Mouse (Mus musculus) C2C12 (cell line): ENCODE data around the gene Mfsd4a. TPM values are rescaled to one million over a fixed set of nuclear protein-coding genes. Genes with fewer than 3 reads are reported as not detected.
A peak's percentile ranks its signal among the peaks of the same experiment; 100 is the strongest.

Source experiments
- H3K27me3 ChIP-seq: one replicate; pipeline ENCODE4 v1.6.1; 2011; ENCODE audit not compliant: control insufficient read depth, insufficient read depth, insufficient read length
- H3K36me3 ChIP-seq: one replicate; pipeline ENCODE4 v1.6.1; 2011; ENCODE audit not compliant: control insufficient read depth, insufficient read depth
- H3K4me3 ChIP-seq: one replicate; pipeline ENCODE4 v1.5.1; 2011; ENCODE audit warnings: mild to moderate bottlenecking, control low read depth; ENCODE audit not compliant: poor library complexity, insufficient read depth, severe bottlenecking
- H3K79me2 ChIP-seq: one replicate; pipeline ENCODE4 v1.6.1; 2011; ENCODE audit not compliant: control insufficient read depth, insufficient read depth
- H3K79me3 ChIP-seq: one replicate; pipeline ENCODE4 v1.6.1; 2011; ENCODE audit warnings: low read depth, control low read depth
- H3ac ChIP-seq: one replicate; pipeline ENCODE3; 2011; ENCODE audit warnings: low read depth; ENCODE audit not compliant: control insufficient read depth, insufficient read length
- CEBPB ChIP-seq: IDR thresholded peaks from one replicate; pipeline ENCODE4 v1.6.1; 2011; ENCODE audit warnings: low read depth, mild to moderate bottlenecking, control low read depth, moderate library complexity
- CTCF ChIP-seq: IDR thresholded peaks from one replicate; pipeline ENCODE4 v1.5.1; 2011; ENCODE audit not compliant: control insufficient read depth, insufficient read depth, insufficient read length
- FOSL1 ChIP-seq: IDR thresholded peaks from one replicate; pipeline ENCODE4 v1.8.0; 2011; ENCODE audit warnings: mild to moderate bottlenecking, low read length; ENCODE audit not compliant: poor library complexity, insufficient read depth, severe bottlenecking
- MAX ChIP-seq: IDR thresholded peaks from one replicate; pipeline ENCODE4 v1.6.1; 2011; ENCODE audit warnings: mild to moderate bottlenecking, control low read depth
- MYOD1 ChIP-seq: IDR thresholded peaks from one replicate; pipeline ENCODE4 v1.6.1; 2011; ENCODE audit warnings: low read depth; ENCODE audit not compliant: control insufficient read depth, insufficient read length
- MYOG ChIP-seq: IDR thresholded peaks from one replicate; pipeline ENCODE4 v1.6.1; 2011; ENCODE audit not compliant: control insufficient read depth, insufficient read length; ENCODE audit errors: extremely low read depth
- USF1 ChIP-seq: IDR thresholded peaks from one replicate; pipeline ENCODE4 v1.6.1; 2011; ENCODE audit warnings: low read depth, mild to moderate bottlenecking, control low read depth, moderate library complexity
- polyA plus RNA-seq: library from polyadenylated mRNA; unstranded; fragments of >200 nt; fragmentation: generic; extraction: Trizol; gene quantifications from one replicate; pipeline ENCODE4 v1.2.1, GENCODE M21; 2012; ENCODE audit warnings: missing spikeins

Mfsd4a gene
- polyA plus RNA-seq, 1 experiment = 7.8 TPM

DNA sequence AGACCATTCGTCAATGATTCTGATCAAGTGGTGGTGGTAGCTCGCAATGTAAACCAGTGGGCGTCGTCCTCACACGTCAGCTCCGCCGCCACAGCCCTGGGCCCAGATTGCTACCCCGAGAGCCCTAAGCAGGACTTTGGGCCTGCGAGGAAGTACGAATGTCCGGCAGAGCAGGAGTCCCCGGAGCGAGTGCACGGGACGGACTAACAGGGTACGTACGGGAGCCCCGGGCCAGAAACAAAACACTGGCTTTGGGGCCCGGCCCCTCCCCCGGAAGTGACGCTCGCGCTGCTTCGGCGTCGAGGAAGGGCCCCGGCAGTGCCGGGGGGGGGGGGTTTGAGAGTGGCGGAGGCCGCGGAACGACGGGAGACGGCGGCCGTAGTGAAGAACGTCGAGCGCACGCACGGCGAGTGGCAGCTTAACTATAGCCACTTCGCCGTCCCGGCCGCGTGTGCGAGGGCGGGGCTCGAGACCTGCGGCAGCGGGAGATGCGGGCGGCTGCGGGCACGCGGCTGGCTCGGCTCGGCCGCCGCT, 60.5 kb downstream of the Mfsd4a start, which contains the start of gene Elk4:
Gene Elk4, plus strand, starts transcription at position 326 of the 534 bp plus-strand sequence.
- peaks cover 43% of the 10 kb centered on the region for H3K79me2 ChIP-seq
- H3K4me3 ChIP-seq = peak within 1 kb of the TSS; percentile 52
- H3ac ChIP-seq = peak within 1 kb of the TSS; percentile 96
- no peaks in the 10 kb centered on the region for H3K36me3 ChIP-seq
- TF ChIP-seq MYOG = no peak
- TF ChIP-seq MYOD1 = no peak
- TF ChIP-seq MAX = peak; percentile 66
- no peak for TF ChIP-seq CEBPB
- TF ChIP-seq FOSL1 = no peak
- H3K27me3 ChIP-seq = no peaks in the 10 kb centered on the region
- H3K79me3 ChIP-seq = peaks cover 33% of the 10 kb centered on the region

DNA sequence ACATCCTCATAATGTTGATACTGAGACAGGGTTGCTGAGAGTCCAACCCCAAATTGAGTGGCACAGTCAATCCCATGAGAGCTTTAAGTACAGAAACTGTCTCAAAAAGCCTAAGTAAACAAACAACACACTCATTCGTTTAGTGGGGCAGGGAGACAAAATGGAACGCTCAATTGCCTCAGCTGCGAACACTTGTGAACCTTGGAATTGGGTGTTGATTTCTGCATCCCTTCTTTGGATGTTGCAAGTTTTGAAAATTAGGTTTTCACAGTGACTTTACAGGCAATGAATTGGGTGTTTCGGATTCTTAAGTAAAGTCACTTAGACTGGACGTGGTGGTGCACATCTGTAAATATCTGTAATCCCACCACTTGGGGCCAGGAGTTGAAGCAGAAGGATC, 61.1 kb downstream of the Mfsd4a start:
- Histone ChIP-seq H3K4me3 (no peak overlapping the region), H3K79me2 (peaks cover 37% of the 10 kb centered on the region), H3K27me3 (no peaks in the 10 kb centered on the region), H3K79me3 (peaks cover 26% of the 10 kb centered on the region), H3ac (no peak overlapping the region), H3K36me3 (no peaks in the 10 kb centered on the region)
- no peak for TF ChIP-seq USF1
- no peak for TF ChIP-seq MAX
- TF ChIP-seq CTCF = no peak
- no peak for TF ChIP-seq FOSL1
- TF ChIP-seq MYOG = no peak
- no peak for TF ChIP-seq MYOD1
- no peak for TF ChIP-seq CEBPB

DNA sequence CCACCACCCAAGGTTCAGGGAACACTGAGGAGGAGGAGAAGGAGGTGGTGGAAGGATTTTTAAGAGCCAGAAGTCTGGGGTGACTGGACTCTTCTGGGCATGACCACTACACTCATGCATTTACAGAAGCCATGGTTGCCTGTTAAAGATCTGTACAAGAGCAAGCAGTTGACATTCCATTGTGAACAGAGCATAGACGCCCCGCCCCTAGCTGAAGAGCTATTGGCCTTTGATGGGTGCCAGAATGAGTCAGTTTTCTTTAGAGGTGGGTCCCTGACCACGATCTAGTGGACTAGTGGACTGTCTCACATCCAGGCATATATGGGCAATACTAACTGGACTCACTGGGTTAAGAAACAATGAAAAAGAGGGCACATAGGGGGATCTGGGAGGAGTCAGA, 61.8 kb downstream of the Mfsd4a start:
- no peaks in the 10 kb centered on the region for H3K27me3 ChIP-seq
- no peak overlapping the region for H3ac ChIP-seq
- TF ChIP-seq FOSL1 (no peak), USF1 (no peak), MYOD1 (no peak), CEBPB (no peak), MAX (no peak), MYOG (no peak), CTCF (no peak)
- no peaks in the 10 kb centered on the region for H3K36me3 ChIP-seq
- H3K79me2 ChIP-seq = peaks cover 30% of the 10 kb centered on the region
- peaks cover 20% of the 10 kb centered on the region for H3K79me3 ChIP-seq
- H3K4me3 ChIP-seq = no peak overlapping the region

DNA sequence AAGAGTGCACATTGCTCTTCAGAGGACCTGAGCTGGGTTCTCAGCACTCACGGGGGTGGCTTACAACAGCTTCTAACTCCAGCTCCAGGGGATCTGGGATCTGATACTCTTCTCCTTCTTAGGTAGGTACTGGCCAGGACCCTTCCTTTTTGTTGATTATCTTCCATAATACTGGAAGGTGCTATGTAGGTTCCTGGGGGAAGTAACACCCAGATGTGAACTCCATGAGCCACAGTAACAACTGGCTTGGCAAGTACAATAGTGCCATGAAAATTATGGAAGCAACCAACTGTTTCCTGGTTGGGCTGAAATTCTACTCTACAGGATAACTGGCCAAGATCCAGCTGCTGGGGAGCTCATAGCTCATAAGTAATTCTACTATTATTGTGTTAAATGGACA, 62.4 kb downstream of the Mfsd4a start:
- Histone ChIP-seq H3K36me3 (no peaks in the 10 kb centered on the region), H3ac (no peak overlapping the region), H3K79me3 (peaks cover 17% of the 10 kb centered on the region), H3K4me3 (no peak overlapping the region), H3K27me3 (no peaks in the 10 kb centered on the region), H3K79me2 (peaks cover 25% of the 10 kb centered on the region)
- TF ChIP-seq MYOG (no peak), FOSL1 (no peak), MYOD1 (no peak), CEBPB (no peak), MAX (no peak), CTCF (no peak), USF1 (no peak)

GRCm38 (mm10) chr1:132004574-132005180, 63.2 kb downstream of the Mfsd4a start:
- H3K79me2 ChIP-seq = peaks cover 17% of the 10 kb centered on the region
- no peaks in the 10 kb centered on the region for H3K36me3 ChIP-seq
- TF ChIP-seq MYOG = no peak
- no peak for TF ChIP-seq FOSL1
- no peak for TF ChIP-seq MAX
- TF ChIP-seq MYOD1 = no peak
- TF ChIP-seq CTCF = no peak
- no peak for TF ChIP-seq USF1
- TF ChIP-seq CEBPB = no peak
- H3ac ChIP-seq = no peak overlapping the region
- H3K79me3 ChIP-seq = peaks cover 15% of the 10 kb centered on the region
- no peak overlapping the region for H3K4me3 ChIP-seq
- H3K27me3 ChIP-seq = no peaks in the 10 kb centered on the region
